Mouse (Mus musculus): ENCODE measurements around the gene Sec14l3. TPM values are rescaled to one million over a fixed set of nuclear protein-coding genes. Genes with fewer than 3 reads are reported as not detected.
"Not testable (repeated sequence)": the region's sequence is repeated elsewhere in the genome, so short reads cannot be mapped to it uniquely, and the experiment has no call there.

The Sec14l3 gene
- total RNA-seq, 2 experiments from 2014 or later = 3.7 to 4.5 TPM

DNA sequence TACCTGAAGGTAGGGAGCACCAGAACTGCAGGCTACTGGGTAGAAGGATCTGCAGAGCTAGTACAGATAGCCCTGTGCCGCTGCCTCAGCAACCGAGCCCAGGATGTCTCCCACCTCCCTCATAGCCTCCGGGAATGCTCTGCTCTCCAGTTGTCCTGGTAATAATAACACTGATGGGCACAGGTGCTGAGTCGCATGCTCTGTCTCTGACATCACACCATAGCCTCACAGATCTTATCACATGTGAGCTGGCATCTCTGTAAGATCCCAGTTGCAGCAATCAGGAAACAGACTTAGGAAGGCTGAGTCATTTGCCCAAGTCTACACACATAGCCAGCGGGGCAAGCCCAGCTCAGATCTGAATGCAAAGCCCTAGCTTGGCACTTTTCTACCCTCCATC, 37.2 kb downstream of the Sec14l3 start:
- no peak for DNase-seq (ENCODE audit: low spot score in 2 of 2)

DNA sequence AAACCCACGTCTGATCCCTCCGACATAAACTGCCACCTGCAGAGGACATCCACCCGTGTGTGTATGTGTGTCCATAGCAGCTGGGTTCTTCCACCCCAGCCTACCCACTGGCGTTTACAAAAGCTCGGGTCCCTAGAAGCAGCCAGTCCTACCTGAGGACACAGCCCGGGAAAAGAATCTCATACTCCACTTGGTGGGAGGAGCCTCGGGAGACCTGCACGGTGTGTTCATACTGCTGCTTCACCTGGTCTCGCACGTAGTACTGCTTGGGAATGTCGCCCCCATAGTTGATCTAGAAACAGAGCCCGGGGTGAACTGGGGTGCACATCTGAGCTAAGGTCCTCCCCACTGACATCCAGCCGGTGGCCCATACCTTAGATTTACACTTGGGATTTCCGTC, 38.9 kb downstream of the Sec14l3 start:
- DNase-seq (ENCODE audit: low spot score in 2 of 2) = no peak

DNA sequence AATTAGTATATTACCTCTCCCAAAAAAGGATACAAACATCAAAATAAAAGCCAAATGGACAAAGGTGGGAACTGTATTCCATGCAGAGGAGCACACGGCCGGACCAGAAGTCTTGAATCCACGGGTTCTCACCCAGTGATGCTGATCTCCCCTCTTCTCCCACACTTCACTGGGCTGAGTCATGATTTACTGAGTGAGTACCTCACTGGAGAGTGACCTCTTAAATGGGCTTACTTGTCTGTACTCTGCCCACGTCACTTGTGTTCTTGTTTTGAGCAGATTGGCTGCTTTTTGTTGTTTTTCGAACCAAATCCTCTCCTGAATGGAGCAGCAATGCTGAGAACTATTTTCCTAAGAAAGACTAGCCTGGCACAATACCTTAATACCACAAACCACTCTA, 40.3 kb downstream of the Sec14l3 start:
- DNase-seq (ENCODE audit: low spot score in 2 of 2) = no peak

DNA sequence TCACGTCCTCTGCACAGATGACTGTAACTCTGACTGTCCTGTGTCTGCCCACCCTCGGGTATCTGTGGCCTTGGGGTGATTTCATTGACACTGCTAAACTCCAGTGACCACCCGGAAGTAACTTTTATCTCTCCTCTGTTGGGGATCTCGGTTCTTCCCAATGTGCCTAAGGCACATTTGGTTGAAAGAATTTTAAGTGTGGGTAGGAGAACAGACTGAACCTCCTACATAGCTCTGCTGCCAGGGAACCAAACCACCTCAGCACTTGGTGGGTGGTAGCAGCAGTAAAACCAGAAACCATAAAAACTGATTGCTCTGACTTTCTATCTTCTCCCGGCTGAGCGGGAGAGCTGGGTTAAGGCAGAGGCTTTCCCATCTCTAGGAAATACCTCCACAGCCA, 40.8 kb downstream of the Sec14l3 start:
- no peak for DNase-seq (ENCODE audit: low spot score in 2 of 2)

DNA sequence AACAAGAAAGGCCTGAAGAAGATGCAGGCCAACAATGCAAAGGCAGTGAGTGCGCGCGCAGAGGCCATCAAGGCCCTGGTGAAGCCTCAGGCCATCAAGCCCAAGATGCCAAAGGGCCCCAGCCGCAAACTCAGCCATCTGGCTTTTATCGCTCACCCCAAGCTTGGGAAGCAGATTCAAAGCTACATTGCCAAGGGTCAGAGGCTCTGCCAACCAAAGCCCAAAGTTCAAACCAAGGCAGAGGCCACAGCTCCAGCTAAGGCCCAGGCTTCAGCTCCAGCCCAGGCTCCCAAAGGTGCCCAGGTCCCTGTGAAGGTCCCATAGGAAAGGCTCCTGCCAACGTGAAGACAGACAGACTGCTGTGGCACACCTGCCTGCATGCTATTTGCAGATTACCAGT, 43.3 kb downstream of the Sec14l3 start:
- not testable (repeated sequence) for DNase-seq (ENCODE audit: low spot score in 2 of 2)

DNA sequence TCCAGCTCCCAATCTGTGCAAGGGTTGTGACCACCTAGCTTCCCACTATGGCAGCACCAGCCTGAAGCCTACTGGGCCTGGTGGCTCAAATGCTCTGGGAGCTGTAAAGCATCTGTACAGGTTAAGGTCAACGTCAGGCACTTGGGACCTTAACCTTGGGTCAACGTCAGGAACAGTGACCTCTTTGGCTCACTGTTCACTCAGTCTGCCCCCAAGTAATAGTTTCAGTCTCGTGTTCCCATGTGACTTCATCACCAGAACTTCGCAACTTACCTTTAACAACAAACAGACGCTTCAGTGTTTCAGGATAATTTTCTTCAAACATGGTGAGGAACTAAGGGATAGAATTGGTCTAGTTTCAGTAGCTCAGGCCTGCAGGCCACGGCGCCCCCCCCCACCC, 44.0 kb downstream of the Sec14l3 start:
- DNase-seq (ENCODE audit: low spot score in 2 of 2) = no peak

DNA sequence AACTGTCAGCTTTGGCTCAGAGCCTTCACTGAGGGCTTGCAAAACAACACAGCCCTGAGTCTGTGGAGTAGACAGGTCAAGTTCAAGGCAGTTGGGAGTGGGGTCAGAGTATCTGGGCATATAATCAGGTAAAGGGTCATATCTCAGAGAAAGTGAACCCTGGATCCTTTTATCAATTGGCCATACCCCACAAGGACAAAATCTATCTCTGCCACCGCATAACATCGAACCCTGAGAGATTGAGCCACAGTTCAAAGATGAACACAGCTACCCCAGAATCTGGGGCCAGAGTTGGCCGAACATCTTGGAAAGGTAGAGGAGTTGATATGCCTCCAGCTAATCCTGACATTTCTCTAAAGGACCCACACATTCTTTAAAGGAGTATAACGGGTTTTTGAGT, 47.4 kb downstream of the Sec14l3 start:
- DNase-seq (ENCODE audit: low spot score in 2 of 2) = no peak

DNA sequence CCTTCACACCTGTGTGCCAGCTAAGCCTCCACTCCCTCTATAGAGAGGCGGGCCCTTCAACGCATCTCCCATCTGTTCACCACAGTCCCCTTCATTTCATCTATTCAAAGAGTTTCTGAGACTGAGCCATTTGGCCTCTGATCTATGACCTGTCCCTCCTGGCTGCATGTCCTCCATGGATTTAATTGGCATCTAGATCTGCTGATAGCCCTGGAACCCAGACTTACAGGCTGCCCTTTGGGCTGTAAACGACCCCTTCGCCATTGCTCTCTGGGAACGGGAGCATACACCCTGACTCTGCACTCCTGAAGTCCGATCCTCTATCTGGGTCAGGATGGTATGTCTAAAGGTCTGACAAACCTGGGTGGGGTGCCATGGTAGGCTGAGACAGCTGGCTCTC, 48.2 kb downstream of the Sec14l3 start:
- DNase-seq (ENCODE audit: low spot score in 2 of 2) = no peak

DNA sequence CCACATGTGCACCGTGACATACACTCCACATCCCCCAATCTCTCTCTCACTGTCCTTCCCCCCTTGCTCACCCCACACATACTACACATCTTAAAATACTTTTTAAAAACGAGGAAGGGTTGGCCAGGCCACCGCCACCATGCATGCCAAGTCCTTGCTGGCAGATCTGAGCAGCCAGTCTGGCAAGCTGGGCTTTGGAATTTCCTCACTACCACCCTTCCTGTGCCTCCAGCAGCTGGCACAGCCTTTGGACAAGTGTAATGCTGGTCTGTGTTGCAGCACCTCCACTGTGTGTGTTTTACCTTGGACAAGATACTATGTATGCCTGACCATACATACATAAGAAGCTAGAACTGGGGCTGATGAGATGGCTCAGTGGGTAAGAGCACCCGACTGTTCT, 48.9 kb downstream of the Sec14l3 start:
- DNase-seq (ENCODE audit: low spot score in 2 of 2) = no peak

DNA sequence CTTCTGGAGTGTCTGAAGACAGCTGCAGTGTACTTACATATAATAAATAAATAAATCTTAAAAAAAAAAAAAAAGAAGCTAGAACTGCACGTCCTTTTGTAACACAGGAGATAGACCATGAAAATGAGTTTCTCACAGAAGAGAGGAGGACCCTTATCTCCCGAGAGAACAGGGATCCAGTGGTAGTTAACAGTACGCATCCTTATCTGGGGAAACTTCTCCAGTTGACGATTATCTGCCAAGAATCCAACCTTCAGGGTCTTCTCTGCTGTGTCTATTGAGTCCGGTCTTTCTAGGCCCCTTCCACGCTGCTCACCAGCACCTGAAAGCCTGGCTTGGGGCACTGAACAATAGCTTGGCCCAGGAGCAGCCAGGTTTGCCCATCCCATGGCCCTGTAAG, 49.3 kb downstream of the Sec14l3 start:
- no peak for DNase-seq (ENCODE audit: low spot score in 2 of 2)

DNA sequence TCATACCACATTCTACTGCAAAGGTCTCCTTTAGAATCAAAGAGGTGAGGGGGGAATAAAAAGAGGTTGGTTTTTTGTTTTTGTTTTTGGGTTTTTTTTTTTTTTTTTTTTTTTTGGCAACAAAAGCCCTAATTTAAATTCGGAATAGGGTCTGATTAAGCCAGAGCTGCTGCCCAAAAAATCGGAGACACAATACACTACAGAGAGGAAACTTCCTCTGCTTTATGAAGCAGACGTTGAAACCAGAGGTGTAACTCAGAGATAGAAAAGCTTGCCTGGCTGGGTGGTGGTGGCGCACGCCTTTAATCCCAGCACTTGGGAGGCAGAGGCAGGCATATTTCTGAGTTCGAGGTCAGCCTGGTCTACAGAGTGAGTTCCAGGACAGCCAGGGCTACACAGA, 49.9 kb downstream of the Sec14l3 start:
- DNase-seq (ENCODE audit: low spot score in 2 of 2) = not testable (repeated sequence)

DNA sequence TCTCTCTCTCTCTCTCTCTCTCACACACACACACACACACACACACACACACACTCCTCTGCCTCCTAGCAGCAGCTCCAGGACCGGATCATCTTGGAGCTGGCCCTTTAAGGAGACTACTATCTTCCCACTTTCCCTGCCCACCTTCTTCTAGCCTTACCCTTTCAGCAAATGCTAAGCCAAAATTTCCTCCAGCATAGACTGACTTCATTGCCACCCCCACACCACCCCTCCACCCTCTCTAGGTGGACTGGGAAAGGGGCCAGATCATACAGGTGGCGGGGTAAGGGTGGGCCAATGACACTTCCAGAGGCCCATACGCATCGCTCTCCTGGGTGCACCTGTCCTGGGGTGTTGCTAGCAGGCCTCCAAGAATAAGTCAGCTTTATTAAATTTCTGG, 50.8 kb downstream of the Sec14l3 start:
- DNase-seq (ENCODE audit: low spot score in 2 of 2) = no peak

DNA sequence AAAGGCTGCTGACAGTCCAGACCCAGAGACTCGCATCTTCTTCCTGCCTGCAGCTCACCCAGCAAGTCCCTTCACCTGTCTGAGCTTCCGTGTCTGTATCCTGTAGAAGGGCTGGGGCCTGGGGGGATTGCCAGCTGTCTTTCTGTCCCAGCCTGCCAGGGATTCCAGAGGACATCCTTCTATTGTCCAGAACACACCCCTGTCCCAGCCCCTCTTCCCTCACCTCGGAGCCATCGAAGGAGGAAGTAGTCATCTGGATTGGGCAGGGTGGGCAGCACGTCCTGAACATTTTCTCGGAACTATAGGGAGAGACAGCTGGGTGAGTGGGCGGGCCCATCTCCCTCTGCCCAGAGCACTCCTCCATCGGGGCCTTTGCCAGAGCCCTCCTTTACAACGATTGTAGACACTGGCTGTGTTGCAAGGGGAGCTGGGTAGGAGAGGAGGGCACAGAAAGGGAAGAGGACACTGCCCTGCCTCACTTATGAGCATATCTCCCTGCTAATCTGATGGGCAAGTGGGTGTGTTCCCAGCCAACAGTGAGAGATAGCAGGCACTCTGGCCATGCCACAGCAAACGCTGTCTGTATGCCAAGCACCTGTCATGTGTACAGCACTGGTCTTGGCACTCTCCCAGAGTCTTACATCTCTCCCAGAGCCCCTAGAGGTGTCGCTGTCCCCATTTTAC, 52.0 kb downstream of the Sec14l3 start:
- no peak for DNase-seq (ENCODE audit: low spot score in 2 of 2)

DNA sequence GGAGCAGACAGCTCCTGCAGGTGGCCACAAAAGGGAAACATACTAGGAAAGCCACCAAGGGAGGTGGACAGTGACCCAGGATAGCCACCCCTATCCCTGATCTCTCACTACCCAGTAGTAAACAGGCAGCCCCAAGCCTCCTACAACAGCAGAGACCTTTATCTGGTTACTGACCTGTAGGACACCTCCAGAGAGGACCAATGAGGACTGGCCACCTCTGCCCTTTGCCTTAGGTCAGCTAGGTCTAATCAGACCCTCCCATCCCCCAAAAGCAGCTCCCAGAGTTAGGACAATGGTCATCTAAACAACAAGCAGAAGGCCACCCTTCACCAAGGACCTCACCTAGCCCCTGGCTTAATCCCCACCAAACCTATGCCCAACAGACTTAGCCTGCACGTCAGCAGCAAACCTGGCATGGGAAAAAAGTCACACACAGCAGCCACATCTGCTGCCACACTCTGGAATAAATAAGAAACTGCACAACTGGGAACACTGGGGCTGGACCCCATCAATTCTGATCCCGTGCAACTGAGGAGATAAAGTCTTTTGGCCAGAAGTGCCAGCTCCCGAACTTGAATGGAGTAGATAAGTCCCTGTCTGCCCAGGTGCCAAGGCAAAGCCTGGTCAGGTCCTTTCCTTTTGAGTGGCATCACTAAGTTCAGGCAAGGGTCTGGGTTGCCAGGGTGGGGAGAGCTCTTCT, 52.9 kb downstream of the Sec14l3 start:
- no peak for DNase-seq (ENCODE audit: low spot score in 2 of 2)

DNA sequence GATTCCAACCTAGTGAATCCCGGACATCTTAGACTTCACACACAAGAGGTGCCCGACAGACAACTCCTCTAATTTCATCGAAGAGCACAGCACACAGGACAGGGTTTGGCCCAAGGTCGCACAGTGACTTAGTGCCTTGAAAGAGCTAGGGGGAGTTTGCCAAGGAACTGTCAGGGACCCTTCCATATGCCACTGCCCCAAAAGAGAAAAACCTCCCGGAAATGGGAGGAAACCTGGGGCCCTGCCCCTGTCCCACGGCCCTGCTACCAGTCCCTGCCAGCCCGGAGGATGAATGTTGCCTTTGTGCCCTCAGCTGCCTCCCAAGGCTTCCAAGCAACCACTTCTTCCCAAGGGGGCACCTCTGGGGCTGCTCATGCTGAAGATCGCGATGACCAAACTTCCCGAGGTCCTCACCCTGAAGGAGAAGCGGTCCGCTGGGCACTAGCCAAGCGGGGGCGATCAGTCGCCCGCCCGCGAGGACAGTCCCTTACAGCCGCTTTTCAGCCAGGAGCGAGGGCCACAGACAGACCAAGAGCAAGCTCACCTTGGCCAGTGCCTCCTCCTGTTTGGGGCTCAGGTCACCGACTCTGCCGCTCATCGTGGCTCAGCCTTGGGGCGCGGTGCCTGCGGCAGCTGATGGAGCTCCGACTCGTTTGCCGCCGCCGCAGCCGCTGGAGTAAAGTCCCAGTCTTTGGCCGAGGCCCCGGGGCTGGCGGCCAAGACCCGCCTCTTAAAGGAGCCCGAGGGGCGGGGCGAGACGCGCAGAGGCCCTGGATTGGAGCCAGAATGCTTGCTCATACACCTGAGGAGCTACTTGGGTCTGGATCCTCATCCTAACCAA, 53.7 kb downstream of the Sec14l3 start:
- DNase-seq (ENCODE audit: low spot score in 2 of 2) = peak; percentile 70 to 81

DNA sequence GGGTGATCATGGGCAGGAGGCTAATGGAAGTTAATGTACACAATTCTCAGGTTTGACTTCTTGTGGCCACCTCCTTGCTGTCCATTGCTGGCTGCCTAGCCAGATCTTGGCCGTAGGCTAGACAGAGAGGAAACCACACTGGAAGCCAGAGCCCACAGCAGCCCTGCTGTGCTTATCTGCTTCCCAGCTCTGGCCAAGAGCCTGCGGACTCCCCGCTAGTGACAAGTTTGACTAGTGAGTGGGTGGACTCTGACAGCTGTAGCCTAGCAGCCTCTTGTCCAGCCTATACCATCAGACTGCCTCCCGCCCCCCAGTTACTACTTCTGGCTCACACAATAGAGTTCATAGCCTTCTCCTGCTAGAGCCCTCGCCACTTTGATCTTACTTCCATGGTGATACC, 55.0 kb downstream of the Sec14l3 start:
- no peak for DNase-seq (ENCODE audit: low spot score in 2 of 2)

DNA sequence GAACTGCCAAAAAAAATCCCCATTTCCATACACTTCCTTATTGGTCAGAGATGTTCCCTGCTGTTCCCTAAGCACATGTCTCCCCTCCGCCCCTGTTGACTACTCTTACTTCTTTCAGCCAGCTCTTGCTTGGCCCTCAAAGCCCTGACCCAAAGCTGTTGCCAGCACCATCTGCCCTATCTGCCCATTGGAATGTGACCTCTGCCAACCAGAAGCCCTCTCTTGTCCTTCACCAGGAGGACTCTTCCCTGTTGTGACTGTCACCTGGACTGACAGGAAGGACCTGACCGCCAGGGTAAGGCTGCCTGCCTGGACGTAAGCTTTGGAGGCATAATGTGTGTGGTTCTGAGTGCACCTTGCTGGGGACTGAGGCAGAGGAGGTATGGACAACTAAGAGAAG, 57.0 kb downstream of the Sec14l3 start:
- DNase-seq (ENCODE audit: low spot score in 2 of 2) = no peak

DNA sequence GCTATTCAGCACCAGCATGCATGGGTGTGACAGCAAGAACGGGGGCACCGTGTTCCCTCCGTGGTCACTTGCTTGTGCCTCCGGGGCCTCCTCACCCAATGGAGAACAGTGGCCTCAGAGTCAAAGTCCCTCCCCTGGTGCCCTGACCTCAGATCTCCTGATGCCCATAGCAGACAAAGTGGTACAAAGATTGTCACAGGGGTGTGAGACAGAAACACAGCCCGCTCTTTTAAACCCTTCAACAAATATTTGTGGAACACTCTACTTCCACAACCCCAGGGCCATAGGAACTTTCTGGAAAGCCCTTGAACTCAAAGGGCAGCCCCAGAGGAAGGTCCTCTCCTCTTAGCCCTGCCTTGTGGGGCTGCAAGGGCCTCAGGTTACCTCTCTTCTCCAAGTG, 57.6 kb downstream of the Sec14l3 start:
- no peak for DNase-seq (ENCODE audit: low spot score in 2 of 2)

DNA sequence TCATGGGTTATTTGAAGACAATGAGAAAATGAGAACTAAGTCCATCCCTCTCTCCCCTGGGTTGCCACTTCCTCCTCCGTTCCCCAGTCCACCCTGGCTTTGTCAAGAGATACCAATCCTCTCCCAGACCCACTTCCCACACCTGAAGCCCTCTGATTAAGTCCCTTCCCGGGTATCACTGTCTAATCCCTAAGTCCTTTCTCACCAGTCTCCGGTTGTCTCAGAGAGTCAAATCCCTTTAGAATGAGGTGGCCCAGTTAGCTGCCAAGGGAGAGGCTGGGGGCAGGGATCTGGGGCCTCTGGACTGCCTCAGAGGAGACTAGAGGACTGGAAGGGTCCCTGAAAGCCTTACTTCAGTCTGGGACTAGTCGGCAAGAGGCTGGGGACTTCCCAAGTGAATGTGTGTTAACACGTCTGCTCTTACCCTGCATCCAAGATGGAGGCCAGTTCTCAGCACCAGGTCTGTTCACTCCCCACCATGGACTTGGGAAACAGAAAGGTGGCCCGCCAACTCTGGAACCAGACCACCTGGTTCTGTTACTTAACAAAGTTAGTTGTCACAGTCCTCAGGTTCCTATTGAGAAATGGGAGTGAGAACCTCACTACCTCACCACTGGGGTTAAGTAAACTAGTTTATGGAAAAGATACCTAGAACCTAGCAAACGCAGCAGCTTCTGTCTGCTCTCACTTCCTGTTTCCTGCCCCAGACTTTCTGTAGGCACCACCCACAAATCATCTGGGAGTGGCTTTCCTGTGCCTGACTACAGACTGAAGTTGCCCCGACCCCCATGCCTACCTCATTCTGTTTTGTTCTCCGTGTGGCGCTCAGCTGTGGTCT, 58.3 kb downstream of the Sec14l3 start, which contains the start of gene Sec14l2:
Gene Sec14l2, minus strand, starts transcription at position 674 of the 838 bp plus-strand sequence.
- no peak for DNase-seq (ENCODE audit: low spot score in 2 of 2)

DNA sequence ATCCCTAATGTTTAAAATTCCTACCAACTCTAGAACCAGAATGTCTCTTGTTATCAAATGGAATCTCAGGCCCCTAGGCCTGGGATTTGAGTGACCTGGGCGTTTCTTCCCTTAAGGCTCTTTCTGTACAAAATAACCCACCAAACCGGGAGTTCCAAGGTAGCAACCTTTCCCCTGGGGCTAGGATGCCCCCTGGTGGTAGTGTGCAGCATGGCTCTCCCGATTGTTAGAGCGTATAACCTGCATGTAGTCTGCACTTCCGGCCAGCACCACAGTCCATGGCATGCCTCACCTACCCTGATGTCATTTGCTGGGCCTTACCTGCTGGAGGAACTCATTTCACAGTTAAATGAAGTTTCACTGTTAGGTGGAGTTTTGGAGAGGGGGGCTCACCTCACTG, 59.3 kb downstream of the Sec14l3 start:
- peak; percentile 50 to 56 for DNase-seq (ENCODE audit: low spot score in 2 of 2)

DNA sequence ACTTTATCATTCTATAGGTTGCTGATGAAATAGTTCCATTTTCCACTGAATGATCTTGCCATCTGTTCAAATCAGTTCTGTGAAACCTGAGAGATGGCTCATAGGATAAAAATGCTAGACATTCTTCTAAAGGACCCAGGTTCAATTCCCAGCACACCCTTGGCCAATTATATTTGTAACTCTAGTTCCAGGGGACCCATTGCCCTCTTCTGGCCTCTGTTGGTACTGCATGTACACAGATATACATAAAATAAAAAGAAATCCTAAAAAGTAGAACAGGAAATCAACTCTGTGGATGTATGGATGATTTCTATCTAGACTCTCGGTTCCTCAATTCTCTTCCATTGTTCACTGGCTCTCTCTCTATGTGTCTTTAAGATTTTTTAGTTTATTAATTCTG, 62.4 kb downstream of the Sec14l3 start:
- no peak for DNase-seq (ENCODE audit: low spot score in 2 of 2)

Data from layer of hippocampus, postnatal 10 days (tissue).